Mouse (Mus musculus) liver, embryonic 13.5 days (tissue): ENCODE measurements around the gene Ccdc69. TPM values are rescaled to one million over a fixed set of nuclear protein-coding genes. Genes with fewer than 3 reads are reported as not detected.

ENCODE experiments used
- ATAC-seq: fragments of 200-750 bp; cut with Nextera tagmentation; 2 replicates; pipeline ENCODE4 v1.8.0; 2017; ENCODE audit warnings: low read depth, mild to moderate bottlenecking, moderate number of reproducible peaks, moderate library complexity
- DNase-seq: peaks from one replicate; pipeline ENCODE4 v3.0.0; 2022
- H3K27ac ChIP-seq: fragments of 300-500 bp; sonication (generic); 2 replicates; pipeline ENCODE4 v1.5.1; 2015; ENCODE audit warnings: moderate library complexity, mild to moderate bottlenecking, inconsistent platforms
- H3K27me3 ChIP-seq: fragments of 300-500 bp; sonication (generic); 2 replicates; pipeline ENCODE4 v1.6.1; 2015; ENCODE audit warnings: mild to moderate bottlenecking, inconsistent platforms
- H3K36me3 ChIP-seq: fragments of 300-500 bp; sonication (generic); 2 replicates; pipeline ENCODE4 v1.6.1; 2015; ENCODE audit warnings: mild to moderate bottlenecking, inconsistent platforms
- H3K4me1 ChIP-seq: fragments of 300-500 bp; sonication (generic); replicated peaks from 2 replicates; pipeline ENCODE4 v1.6.1; 2015; ENCODE audit warnings: inconsistent platforms
- H3K4me2 ChIP-seq: fragments of 300-500 bp; sonication (generic); 2 replicates; pipeline ENCODE4 v1.6.1; 2015; ENCODE audit warnings: inconsistent platforms, mild to moderate bottlenecking, moderate library complexity
- H3K4me3 ChIP-seq: fragments of 300-500 bp; sonication (generic); replicated peaks from 2 replicates; pipeline ENCODE4 v1.5.1; 2015; ENCODE audit warnings: mild to moderate bottlenecking, inconsistent platforms
- H3K9ac ChIP-seq: fragments of 300-500 bp; sonication (generic); 2 replicates; pipeline ENCODE4 v1.6.1; 2015; ENCODE audit warnings: mild to moderate bottlenecking, inconsistent platforms
- H3K9me3 ChIP-seq: fragments of 300-500 bp; sonication (generic); replicated peaks from 2 replicates; pipeline ENCODE4 v1.6.1; 2016; ENCODE audit warnings: inconsistent platforms
- WGBS: fragments of 180-500 bp; shearing (Covaris S2); methylation state at CpG from one replicate; pipeline ENCODE4 v1.1.7; 2015; ENCODE audit not compliant: insufficient replicate concordance; 5-methylcytosine and 5-hydroxymethylcytosine counted together
- polyA plus RNA-seq: library from polyadenylated mRNA; unstranded; fragments of >200 nt; fragmentation: Nextera tagmentation; extraction: Ambion mirVana; gene quantifications from 2 replicates; pipeline ENCODE4 v1.2.1, GENCODE M21; 2015

The Ccdc69 gene
- polyA plus RNA-seq, 1 experiment from 2014 or later, result 1.1 TPM

DNA sequence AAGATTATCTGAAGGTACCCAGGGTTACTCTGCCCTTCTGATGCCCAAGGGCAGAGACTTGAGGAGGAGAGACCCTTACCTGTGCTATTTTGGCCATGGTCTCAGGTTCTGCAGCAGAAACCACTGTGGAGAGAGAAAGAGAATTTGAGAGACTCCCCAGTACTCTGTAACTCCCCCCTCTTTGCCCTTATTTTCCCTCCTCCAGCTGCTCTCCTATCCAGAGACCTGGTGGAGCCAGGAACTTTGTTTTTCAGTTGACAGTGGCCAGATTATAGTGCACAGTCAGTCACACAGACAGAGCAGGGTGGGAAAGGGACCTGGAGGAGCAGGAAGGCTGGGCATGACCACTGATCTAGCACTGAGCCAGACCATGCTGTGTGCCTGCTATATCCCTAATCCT lies 56.5 kb downstream of the Ccdc69 start:
- Histone ChIP-seq H3K4me2 (no peak overlapping the region), H3K27me3 (no peaks in the 10 kb centered on the region), H3K27ac (no peak overlapping the region), H3K9ac (no peak overlapping the region), H3K36me3 (peaks cover 16% of the 10 kb centered on the region; the same call in 1 of the 2 replicates), H3K4me3 (no peak overlapping the region), H3K9me3 (no peaks in the 10 kb centered on the region), H3K4me1 (peaks cover 77% of the 10 kb centered on the region)
- ATAC-seq, result no peak
- no peak for DNase-seq

DNA sequence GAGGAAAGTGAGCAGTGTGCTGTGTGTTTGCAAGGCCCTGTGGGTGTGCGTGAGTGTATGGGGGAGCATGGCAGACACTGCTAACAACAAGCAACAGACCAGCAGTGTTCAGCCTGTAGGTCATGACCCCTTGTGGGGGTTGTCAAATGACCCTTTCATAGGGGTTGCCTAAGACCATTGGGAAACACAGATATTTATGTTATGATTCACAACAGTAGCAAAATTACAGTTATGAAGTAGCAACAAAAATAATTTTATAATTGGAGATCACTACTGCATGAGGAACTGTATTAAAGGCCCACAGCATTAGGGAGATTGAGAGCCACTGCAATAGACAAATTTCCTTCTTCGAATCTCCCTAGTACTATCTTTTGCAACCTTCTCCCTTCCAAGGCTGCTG lies 58.2 kb downstream of the Ccdc69 start:
- WGBS, result 65% methylated on average over 2 of the region's 2 CpGs
- H3K9ac ChIP-seq, result no peak overlapping the region
- H3K36me3 ChIP-seq, result peaks cover 12% of the 10 kb centered on the region; the same call in 1 of the 2 replicates
- no peaks in the 10 kb centered on the region for H3K27me3 ChIP-seq
- H3K9me3 ChIP-seq, result no peaks in the 10 kb centered on the region
- peaks cover 60% of the 10 kb centered on the region for H3K4me1 ChIP-seq
- ATAC-seq (no peak), DNase-seq (no peak)
- H3K27ac ChIP-seq, result no peak overlapping the region
- H3K4me3 ChIP-seq, result no peak overlapping the region
- H3K4me2 ChIP-seq, result no peak overlapping the region

DNA sequence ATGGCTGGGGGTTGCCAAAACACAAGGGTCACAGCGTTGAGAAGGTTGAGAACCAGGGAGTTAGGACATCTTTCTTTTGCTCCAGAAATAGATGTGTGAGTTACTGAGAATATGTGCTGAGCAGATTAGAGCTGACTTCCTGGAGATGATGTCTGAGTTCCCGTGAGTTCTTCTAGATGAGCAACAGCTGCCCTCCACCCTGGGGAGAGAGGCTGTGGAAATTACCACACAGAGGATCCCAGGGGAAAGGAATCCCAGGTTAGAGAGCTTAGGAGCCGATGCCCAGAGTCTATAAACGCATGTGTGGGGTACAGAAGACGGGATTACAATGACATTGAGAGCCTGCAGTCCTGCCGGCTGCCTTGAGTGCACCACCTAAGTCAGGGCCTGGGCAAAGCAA lies 59.9 kb downstream of the Ccdc69 start:
- 48% methylated on average over 6 of the region's 6 CpGs for WGBS
- peaks cover 49% of the 10 kb centered on the region for H3K4me1 ChIP-seq

DNA sequence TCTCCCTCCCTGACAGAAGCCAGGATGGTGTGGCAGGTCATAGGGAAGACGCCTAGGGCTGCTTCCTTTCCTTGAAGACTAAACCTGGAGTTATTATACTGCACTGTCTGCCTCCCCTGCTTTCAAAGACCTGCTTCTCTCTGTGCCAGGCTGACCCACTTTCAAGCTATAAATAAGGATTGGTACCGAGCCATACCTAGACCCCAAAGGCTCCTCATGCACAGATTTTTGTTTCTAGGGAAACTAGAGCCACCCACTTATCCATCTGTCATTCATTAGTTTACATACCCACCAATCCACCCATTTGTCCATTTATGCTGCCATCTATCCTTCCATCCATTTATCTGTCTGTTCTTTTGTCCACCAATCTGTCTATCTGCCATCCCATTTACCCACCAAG lies 60.7 kb downstream of the Ccdc69 start:
- ATAC-seq (no peak), DNase-seq (no peak)
- H3K9ac ChIP-seq, result no peak overlapping the region
- no peaks in the 10 kb centered on the region for H3K9me3 ChIP-seq
- H3K4me1 ChIP-seq, result peaks cover 41% of the 10 kb centered on the region
- no peak overlapping the region for H3K4me3 ChIP-seq
- no peak overlapping the region for H3K27ac ChIP-seq
- H3K4me2 ChIP-seq, result no peak overlapping the region
- no peaks in the 10 kb centered on the region for H3K27me3 ChIP-seq
- peaks cover 24% of the 10 kb centered on the region; the same call in 1 of the 2 replicates for H3K36me3 ChIP-seq
- WGBS, result 55% methylated on average over 2 of the region's 2 CpGs

More for the DNA sequence above, 59.9 kb downstream of the Ccdc69 start:
- Histone ChIP-seq H3K27ac (no peak overlapping the region), H3K27me3 (no peaks in the 10 kb centered on the region), H3K4me3 (no peak overlapping the region), H3K9ac (no peak overlapping the region), H3K4me2 (no peak overlapping the region), H3K36me3 (peaks cover 21% of the 10 kb centered on the region; the same call in 1 of the 2 replicates), H3K9me3 (no peaks in the 10 kb centered on the region)
- ATAC-seq, result no peak
- DNase-seq, result no peak

DNA sequence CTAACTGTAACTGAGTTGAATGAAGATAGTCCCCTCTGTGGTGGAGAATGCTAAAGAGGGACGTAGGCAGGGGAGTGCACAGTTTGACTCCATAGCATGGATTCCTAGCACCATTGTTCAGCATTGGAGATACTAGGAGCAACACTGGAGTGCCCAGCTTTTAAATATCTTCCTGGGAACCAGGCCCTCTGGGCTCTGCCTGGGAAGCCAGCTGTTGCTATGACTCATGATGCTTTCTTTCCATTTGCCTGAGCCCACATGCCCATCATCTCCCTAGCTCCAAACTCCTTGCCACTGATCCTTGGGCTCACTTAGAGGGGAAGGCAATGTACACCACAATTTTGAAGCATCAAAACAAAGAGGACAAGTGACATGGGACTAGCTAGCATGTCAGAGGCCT lies 61.2 kb downstream of the Ccdc69 start:
- Histone ChIP-seq H3K4me1 (peaks cover 36% of the 10 kb centered on the region), H3K9me3 (no peaks in the 10 kb centered on the region), H3K27me3 (no peaks in the 10 kb centered on the region), H3K4me3 (no peak overlapping the region), H3K36me3 (peaks cover 29% of the 10 kb centered on the region), H3K9ac (no peak overlapping the region), H3K4me2 (no peak overlapping the region), H3K27ac (no peak overlapping the region)
- no peak for DNase-seq
- 62% methylated on average over 1 of the region's 1 CpGs for WGBS
- no peak for ATAC-seq

DNA sequence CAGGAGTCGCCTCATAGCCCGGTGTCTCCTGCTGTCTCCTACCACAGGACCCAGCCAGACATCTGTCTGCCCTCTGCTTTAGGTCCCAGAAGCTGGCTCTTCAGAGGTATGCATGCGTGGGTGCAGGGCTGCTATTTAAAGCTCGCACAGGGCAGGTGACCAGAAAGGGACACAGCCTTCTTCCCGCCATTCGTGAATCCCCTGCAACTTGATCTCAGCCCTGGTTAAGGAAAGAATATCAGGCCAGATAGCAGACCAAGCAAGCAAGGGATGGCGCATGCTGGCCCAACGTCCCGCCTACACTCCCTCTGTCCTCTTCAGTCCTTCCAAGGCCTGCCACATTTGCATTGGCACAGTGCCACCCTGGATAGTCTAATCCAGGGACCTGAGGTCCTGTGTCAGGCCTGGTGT lies 62.1 kb downstream of the Ccdc69 start:
- 59% methylated on average over 9 of the region's 9 CpGs for WGBS
- no peak for DNase-seq
- H3K4me1 ChIP-seq, result peaks cover 27% of the 10 kb centered on the region
- H3K4me3 ChIP-seq, result no peak overlapping the region
- peaks cover 38% of the 10 kb centered on the region for H3K36me3 ChIP-seq
- H3K9me3 ChIP-seq, result no peaks in the 10 kb centered on the region
- H3K9ac ChIP-seq, result no peak overlapping the region
- no peaks in the 10 kb centered on the region for H3K27me3 ChIP-seq
- H3K4me2 ChIP-seq, result no peak overlapping the region
- H3K27ac ChIP-seq, result no peak overlapping the region
- ATAC-seq, result no peak

DNA sequence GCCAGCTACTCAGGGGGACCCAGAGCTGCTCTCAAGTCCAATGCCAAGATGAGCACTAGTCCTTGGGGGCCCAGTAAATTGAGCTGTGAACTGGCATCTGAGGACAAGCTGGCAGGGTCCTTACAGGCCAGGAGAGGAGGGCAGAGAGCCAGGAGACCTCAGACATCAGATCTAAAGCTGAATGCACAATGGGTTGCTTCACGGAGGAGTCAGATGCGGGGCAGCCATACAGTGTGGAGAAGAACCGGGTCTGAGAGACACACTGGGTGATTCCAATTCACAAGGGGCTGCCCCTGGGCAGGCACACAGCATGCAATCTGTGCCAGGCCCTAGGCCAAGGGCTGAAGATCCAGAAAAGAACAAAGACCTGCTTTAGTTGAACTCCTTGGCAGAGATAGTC lies 62.7 kb downstream of the Ccdc69 start:
- H3K9ac ChIP-seq, result no peak overlapping the region
- H3K36me3 ChIP-seq, result peaks cover 43% of the 10 kb centered on the region
- WGBS, result 63% methylated on average over 3 of the region's 3 CpGs
- H3K9me3 ChIP-seq, result no peaks in the 10 kb centered on the region
- peaks cover 21% of the 10 kb centered on the region for H3K4me1 ChIP-seq
- no peak overlapping the region for H3K4me3 ChIP-seq
- no peak overlapping the region for H3K4me2 ChIP-seq
- ATAC-seq (no peak), DNase-seq (no peak)
- no peak overlapping the region for H3K27ac ChIP-seq
- no peaks in the 10 kb centered on the region for H3K27me3 ChIP-seq

DNA sequence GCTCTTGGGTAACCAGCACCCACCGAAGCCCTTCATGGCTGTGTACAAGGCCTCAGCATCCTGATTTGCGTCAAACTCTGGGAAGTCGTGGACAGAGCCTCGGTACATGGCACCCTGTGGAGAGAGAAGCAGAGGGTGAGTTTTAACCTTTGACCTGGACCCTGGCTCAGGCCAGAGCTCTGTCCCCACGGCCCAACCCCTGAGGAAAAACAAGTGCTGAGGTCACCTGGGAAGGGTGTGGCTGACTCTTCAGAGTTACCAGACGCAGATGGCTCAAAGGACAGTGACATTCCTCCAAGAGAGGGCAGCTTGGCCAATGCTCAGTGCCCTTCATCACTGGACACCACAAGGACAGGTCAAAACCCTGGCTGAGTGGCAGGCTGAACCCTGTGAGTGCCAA lies 64.1 kb downstream of the Ccdc69 start:
- no peak overlapping the region for H3K9ac ChIP-seq
- H3K4me2 ChIP-seq, result no peak overlapping the region
- H3K4me3 ChIP-seq, result no peak overlapping the region
- ATAC-seq (peak; percentile 57; the same call in 1 of the 2 replicates), DNase-seq (no peak)
- 70% methylated on average over 6 of the region's 6 CpGs for WGBS
- H3K4me1 ChIP-seq, result peaks cover 8% of the 10 kb centered on the region
- no peaks in the 10 kb centered on the region for H3K27me3 ChIP-seq
- no peak overlapping the region for H3K27ac ChIP-seq
- peaks cover 48% of the 10 kb centered on the region for H3K36me3 ChIP-seq
- H3K9me3 ChIP-seq, result no peaks in the 10 kb centered on the region

DNA sequence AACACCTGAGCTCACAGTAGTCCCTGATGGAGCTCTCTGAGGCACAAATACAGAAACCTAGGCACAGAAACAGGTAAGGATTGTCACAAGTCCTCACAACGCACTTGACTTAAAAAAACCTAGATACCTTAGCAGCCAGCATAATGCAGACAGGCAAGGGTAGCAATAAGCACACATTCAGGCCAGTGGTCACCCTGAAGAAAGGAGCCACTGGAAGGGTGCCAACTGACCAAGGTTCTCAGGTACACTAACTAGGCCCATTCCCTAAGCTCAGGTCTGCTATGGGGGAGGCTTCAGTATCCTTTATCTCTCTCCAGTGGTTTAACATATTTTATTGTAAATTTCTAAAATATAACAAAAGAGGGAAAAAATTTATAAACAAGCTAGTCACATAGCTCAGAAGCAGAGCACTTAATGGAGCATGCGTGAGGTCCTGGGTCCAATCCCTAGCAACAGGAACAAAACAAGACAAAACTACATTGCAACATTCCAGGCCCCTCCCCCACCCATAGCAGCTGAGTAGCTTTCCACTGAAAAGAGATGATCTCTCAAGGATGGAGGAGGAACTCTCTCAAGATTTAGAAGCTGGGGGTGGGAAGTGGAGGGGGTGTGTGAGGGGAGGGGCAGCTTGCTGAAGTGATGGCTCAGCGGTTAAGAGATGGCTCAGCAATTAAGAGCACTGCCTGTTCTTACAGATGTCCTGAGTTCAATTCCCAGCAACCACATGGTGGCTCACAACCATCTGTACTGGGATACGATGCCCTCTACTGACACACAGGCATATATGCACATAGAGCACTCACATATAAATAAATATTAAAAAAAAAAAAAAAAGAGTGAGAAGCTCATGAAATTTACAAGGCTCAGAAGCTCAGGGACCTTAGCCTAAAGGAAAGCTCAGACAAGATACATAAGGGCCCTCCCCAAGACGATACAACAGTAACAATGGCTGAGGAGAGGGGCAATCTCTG lies 65.1 kb downstream of the Ccdc69 start:
- 72% methylated on average over 5 of the region's 5 CpGs for WGBS

DNA sequence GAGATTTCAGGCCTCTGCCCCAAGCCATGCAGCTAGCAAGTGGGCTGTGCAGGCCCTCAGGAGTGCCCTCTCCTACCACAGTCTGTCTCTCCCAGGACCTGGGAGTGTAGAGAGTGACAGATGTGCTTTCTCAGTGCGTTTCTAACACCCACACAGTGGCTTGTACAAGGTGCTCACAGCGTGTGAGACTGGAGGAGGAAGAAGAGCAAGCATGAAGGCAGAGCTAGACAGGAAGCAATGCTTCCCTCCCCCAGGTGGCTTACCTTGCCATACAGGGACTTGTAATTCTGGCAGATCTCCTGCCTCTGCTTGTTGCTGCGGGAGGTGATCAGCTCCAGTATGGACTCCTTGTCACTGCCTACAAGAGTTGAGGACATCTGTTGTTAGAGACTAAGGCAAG lies 66.5 kb downstream of the Ccdc69 start:
- H3K36me3 ChIP-seq, result peaks cover 65% of the 10 kb centered on the region
- WGBS, result 59% methylated on average over 3 of the region's 3 CpGs

More for the DNA sequence above, 65.1 kb downstream of the Ccdc69 start:
- DNase-seq (no peak), ATAC-seq (no peak)
- Histone ChIP-seq H3K4me2 (no peak overlapping the region), H3K4me3 (no peak overlapping the region), H3K4me1 (peaks cover 6% of the 10 kb centered on the region), H3K9me3 (no peaks in the 10 kb centered on the region), H3K27me3 (no peaks in the 10 kb centered on the region), H3K27ac (no peak overlapping the region), H3K9ac (no peak overlapping the region), H3K36me3 (peaks cover 53% of the 10 kb centered on the region)

DNA sequence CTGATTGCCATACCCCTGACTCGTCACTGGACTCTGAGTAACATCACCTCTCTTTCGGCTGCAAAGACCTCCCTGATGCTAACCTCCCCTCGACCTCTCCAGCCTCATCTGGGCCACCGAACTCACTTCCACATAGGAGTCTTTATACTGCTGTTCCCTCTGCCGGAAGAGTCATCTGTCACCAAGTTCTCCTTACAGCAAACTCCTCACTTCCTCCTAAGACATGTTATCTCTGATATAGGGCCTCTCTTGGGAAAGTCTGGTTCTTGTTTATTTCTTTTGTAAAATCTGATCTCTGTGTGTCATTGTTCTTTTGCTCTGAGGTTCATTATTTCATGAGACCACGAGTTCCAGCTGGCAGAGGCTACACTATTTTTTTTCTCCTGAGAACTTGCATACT lies 69.7 kb downstream of the Ccdc69 start:
- H3K9me3 ChIP-seq, result no peaks in the 10 kb centered on the region
- 20% methylated on average over 6 of the region's 6 CpGs for WGBS
- DNase-seq (no peak), ATAC-seq (no peak)
- no peak overlapping the region for H3K4me2 ChIP-seq
- no peak overlapping the region for H3K27ac ChIP-seq
- H3K27me3 ChIP-seq, result no peaks in the 10 kb centered on the region
- H3K4me3 ChIP-seq, result no peak overlapping the region
- H3K9ac ChIP-seq, result no peak overlapping the region
- no peaks in the 10 kb centered on the region; the same call in 1 of the 2 replicates for H3K4me1 ChIP-seq
- H3K36me3 ChIP-seq, result peaks cover 70% of the 10 kb centered on the region

More for the DNA sequence above, 66.5 kb downstream of the Ccdc69 start:
- Histone ChIP-seq H3K9me3 (no peaks in the 10 kb centered on the region), H3K27ac (no peak overlapping the region), H3K4me1 (peaks cover 6% of the 10 kb centered on the region), H3K4me2 (no peak overlapping the region), H3K4me3 (no peak overlapping the region), H3K9ac (no peak overlapping the region), H3K27me3 (no peaks in the 10 kb centered on the region)
- ATAC-seq (no peak), DNase-seq (no peak)

DNA sequence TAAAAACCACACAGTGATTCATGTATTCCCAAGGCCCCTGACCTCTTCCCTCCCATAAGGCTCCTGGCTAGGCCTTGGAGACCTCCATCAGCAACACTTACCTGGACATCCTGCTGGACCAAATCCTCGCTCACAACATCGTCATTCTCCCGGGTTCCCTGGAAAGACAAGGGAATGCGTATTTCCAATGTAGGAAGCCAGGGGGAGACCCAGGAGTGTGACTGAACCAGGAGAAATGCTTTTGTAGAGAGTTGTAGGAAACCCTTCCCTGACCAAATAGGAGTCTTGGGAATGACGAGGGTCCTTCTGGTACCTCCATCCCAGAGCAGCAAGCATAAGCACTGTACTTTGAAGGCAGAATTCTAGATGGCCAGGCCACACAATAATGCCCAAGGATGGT lies 72.2 kb downstream of the Ccdc69 start:
- H3K27me3 ChIP-seq, result no peaks in the 10 kb centered on the region
- no peak overlapping the region for H3K4me2 ChIP-seq
- 0 out of 2 replicates have a peak, but pooled peaks cover 2% of the 10 kb centered on the region for H3K9me3 ChIP-seq
- H3K4me3 ChIP-seq, result no peak overlapping the region
- DNase-seq, result no peak
- no peaks in the 10 kb centered on the region for H3K4me1 ChIP-seq
- peaks cover 62% of the 10 kb centered on the region for H3K36me3 ChIP-seq
- H3K9ac ChIP-seq, result no peak overlapping the region
- no peak overlapping the region for H3K27ac ChIP-seq
- 75% methylated on average over 5 of the region's 5 CpGs for WGBS
- no peak for ATAC-seq
